Mouse (Mus musculus) thymus, postnatal 10 days (tissue): ENCODE measurements around the gene Uvssa.

Experiments
- DNase-seq, 2 experiments: peaks; one replicate each; pipeline ENCODE4 v3.0.0; 2021; ENCODE audit warnings: low spot score in 2 of 2

Uvssa gene

GRCm38 (mm10) chr5:33442927-33443710, 64.8 kb downstream of the Uvssa start:
- peak; percentile 23 to 75 for DNase-seq

- DNase-seq = no peak
Measured at GRCm38 (mm10) chr5:33443794-33444193, 65.4 kb downstream of the Uvssa start.

- DNase-seq = no peak
Measured at GRCm38 (mm10) chr5:33455737-33456136, 77.4 kb downstream of the Uvssa start.

- DNase-seq = no peak
Measured at GRCm38 (mm10) chr5:33458132-33458622, 79.8 kb downstream of the Uvssa start.

- DNase-seq = no peak
Measured at GRCm38 (mm10) chr5:33459111-33459510, 80.8 kb downstream of the Uvssa start.

- no peak for DNase-seq
Measured at GRCm38 (mm10) chr5:33464390-33464789, 86.0 kb downstream of the Uvssa start.

GRCm38 (mm10) chr5:33465464-33465863, 87.1 kb downstream of the Uvssa start:
- DNase-seq = no peak
